Mouse (Mus musculus) heart, embryonic 13.5 days (tissue): ENCODE results near the gene Hist1h1t. TPM values are rescaled to one million over a fixed set of nuclear protein-coding genes. Genes with fewer than 3 reads are reported as not detected.
"Not testable (repeated sequence)": the region's sequence is repeated elsewhere in the genome, so short reads cannot be mapped to it uniquely, and the experiment has no call there.

Experiments used
- ATAC-seq: fragments of 200-750 bp; cut with Nextera tagmentation; 2 replicates; pipeline ENCODE4 v1.8.0; 2017; ENCODE audit warnings: moderate TSS enrichment; ENCODE audit not compliant: insufficient number of reproducible peaks, low FRiP score, low TSS enrichment; ENCODE audit errors: extremely low read depth
- H3K27ac ChIP-seq: fragments of 300-500 bp; sonication (generic); replicated peaks from 2 replicates; pipeline ENCODE4 v1.5.1; 2015; ENCODE audit warnings: moderate library complexity, mild to moderate bottlenecking, inconsistent platforms
- H3K27me3 ChIP-seq: fragments of 300-500 bp; sonication (generic); replicated peaks from 2 replicates; pipeline ENCODE4 v1.6.1; 2015; ENCODE audit warnings: mild to moderate bottlenecking, inconsistent platforms
- H3K36me3 ChIP-seq: fragments of 300-500 bp; sonication (generic); 2 replicates; pipeline ENCODE4 v1.6.1; 2015; ENCODE audit warnings: mild to moderate bottlenecking, inconsistent platforms
- H3K4me1 ChIP-seq: fragments of 300-500 bp; sonication (generic); 2 replicates; pipeline ENCODE4 v1.6.1; 2015; ENCODE audit warnings: inconsistent platforms
- H3K4me2 ChIP-seq: fragments of 300-500 bp; sonication (generic); 2 replicates; pipeline ENCODE4 v1.6.1; 2015; ENCODE audit warnings: inconsistent platforms, mild to moderate bottlenecking, moderate library complexity
- H3K4me3 ChIP-seq: fragments of 300-500 bp; sonication (generic); 2 replicates; pipeline ENCODE4 v1.5.1; 2015; ENCODE audit warnings: moderate library complexity, mild to moderate bottlenecking, inconsistent platforms
- H3K9ac ChIP-seq: fragments of 300-500 bp; sonication (generic); 2 replicates; pipeline ENCODE4 v1.6.1; 2015; ENCODE audit warnings: inconsistent platforms, mild to moderate bottlenecking, moderate library complexity
- H3K9me3 ChIP-seq: fragments of 300-500 bp; sonication (generic); 2 replicates; pipeline ENCODE4 v1.6.1; 2016; ENCODE audit warnings: inconsistent platforms
- WGBS: fragments of 180-500 bp; shearing (Covaris S2); methylation state at CpG from one replicate; pipeline ENCODE4 v1.1.7; 2015; ENCODE audit warnings: mixed read lengths; 5-methylcytosine and 5-hydroxymethylcytosine counted together
- polyA plus RNA-seq: library from polyadenylated mRNA; unstranded; fragments of >200 nt; fragmentation: Nextera tagmentation; extraction: Ambion mirVana; gene quantifications from 2 replicates; pipeline ENCODE4 v1.2.1, GENCODE M21; 2015

Hist1h1t gene
- polyA plus RNA-seq: not detected in 2 replicates

DNA sequence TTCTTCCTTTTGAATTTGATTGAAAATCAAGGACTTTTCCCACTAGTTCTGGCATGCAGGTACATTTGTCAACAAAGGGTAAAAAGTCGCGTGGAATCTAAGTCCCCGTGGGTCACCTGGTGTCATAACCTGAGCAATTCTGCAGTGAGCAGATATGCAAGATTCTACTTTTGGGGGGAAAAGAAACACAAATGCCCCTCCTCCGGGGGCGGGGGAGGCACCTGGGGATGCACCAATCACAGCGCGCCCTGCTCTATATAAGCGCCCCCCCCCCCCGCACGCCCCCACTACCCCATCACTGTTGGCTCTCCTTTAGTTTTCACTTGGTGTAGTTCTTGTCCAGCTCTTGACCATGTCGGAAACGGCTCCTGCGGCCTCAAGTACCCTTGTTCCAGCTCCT, at the start of gene Hist1h1t:
Gene Hist1h1t (plus strand): TSS at position 301 of the 400 bp plus-strand sequence.
- Histone ChIP-seq H3K4me3 (no peak within 1 kb of the TSS), H3K4me1 (peaks cover 25% of the 10 kb centered on the region), H3K4me2 (peak within 1 kb of the TSS; percentile 46), H3K27me3 (no peaks in the 10 kb centered on the region), H3K9ac (peak within 1 kb of the TSS; percentile 37; the same call in 1 of the 2 replicates), H3K36me3 (no peaks in the 10 kb centered on the region), H3K27ac (no peak within 1 kb of the TSS), H3K9me3 (no peaks in the 10 kb centered on the region)
- 36% methylated on average over 13 of the region's 13 CpGs for WGBS
- ATAC-seq: no peak

DNA sequence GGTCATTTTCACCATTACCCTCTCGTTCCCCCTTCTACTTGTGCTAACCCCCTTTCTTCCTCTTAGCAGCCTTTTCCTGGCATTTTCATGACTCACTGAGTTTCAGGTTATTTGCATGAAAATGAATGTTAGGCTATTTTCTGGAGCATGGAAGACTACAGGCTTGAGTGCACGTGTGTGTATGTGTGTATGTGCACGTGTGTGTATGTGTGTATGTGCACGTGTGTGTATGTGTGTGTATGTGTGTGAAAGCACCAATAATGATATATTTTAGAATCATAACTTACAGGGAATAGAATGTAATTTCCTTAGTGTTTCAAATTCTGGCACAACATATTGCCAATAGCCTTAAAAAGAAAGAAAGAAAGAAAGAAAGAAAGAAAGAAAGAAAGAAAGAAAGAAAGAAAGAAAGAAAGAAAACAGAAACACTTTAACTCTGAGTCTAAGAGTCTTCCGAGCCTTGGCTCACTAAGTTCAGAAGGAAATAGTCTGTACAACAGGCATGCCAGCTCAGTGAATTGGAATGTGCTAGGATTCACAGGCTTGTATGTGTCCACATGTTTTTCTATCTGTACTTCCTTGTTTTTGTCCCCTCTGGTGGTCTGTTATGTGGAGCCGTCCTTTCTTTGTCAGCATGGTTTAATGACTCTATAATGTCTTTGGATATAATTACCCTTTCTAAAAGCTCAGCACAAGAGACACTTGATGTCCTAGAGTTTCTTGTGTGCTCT, 35.8 kb upstream of the Hist1h1t start:
- Histone ChIP-seq H3K4me3 (no peak overlapping the region), H3K36me3 (no peaks in the 10 kb centered on the region), H3K27me3 (no peaks in the 10 kb centered on the region), H3K9me3 (no peaks in the 10 kb centered on the region), H3K27ac (no peak overlapping the region), H3K4me1 (0 out of 2 replicates have a peak, but pooled peaks cover 5% of the 10 kb centered on the region), H3K4me2 (no peak overlapping the region), H3K9ac (no peak overlapping the region)
- WGBS: 59% methylated on average over 6 of the region's 6 CpGs
- no peak for ATAC-seq

- 53% methylated on average over 3 of the region's 3 CpGs for WGBS
- Histone ChIP-seq H3K4me2 (no peak overlapping the region), H3K9me3 (no peaks in the 10 kb centered on the region), H3K27me3 (no peaks in the 10 kb centered on the region), H3K4me1 (0 out of 2 replicates have a peak, but pooled peaks cover 5% of the 10 kb centered on the region), H3K27ac (no peak overlapping the region), H3K9ac (no peak overlapping the region), H3K36me3 (no peaks in the 10 kb centered on the region), H3K4me3 (no peak overlapping the region)
- no peak for ATAC-seq
Observed at GRCm38 (mm10) chr13:23662536-23662935, 33.1 kb upstream of the Hist1h1t start.

DNA sequence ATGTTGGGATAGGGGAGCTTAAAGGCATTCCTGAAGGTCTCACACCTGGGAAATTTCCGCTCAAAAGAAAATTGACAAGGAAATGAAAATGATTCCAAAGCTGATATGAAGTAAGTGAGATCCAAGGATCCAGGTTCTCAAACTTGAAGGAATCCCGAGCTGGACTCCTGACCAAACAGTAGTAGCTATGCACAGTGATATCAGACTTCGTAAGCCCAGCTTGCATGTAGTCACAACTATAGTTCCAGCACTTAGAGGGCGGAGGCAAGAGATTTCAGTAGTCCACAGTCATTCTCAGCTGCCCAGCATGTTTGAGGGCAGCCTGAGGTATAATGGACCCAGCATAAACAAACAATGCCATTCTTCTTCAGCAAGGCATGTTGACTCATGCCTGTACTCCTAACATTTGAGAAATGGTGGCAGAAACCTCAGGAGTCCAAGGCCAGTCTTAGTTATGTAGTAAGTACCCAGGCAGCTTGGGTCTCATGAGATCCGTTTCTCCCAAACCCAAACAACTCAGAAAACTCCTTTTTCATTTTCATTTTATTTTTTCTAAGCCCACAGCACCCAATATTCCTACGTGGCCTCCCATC, 13.5 kb upstream of the Hist1h1t start:
- no peaks in the 10 kb centered on the region for H3K27me3 ChIP-seq
- H3K4me2 ChIP-seq: peak overlapping the region; percentile 80
- peaks cover 30% of the 10 kb centered on the region for H3K4me1 ChIP-seq
- 77% methylated on average over 6 of the region's 6 CpGs for WGBS
- ATAC-seq: no peak
- peak overlapping the region; percentile 81 for H3K9ac ChIP-seq
- peak overlapping the region; percentile 98; the same call in 1 of the 2 replicates for H3K27ac ChIP-seq
- no peak overlapping the region for H3K4me3 ChIP-seq
- no peaks in the 10 kb centered on the region for H3K9me3 ChIP-seq
- no peaks in the 10 kb centered on the region for H3K36me3 ChIP-seq

- no peaks in the 10 kb centered on the region for H3K27me3 ChIP-seq
- H3K4me3 ChIP-seq: peak overlapping the region; percentile 57
- 42% methylated on average over 1 of the region's 1 CpGs for WGBS
- H3K36me3 ChIP-seq: no peaks in the 10 kb centered on the region
- no peaks in the 10 kb centered on the region for H3K9me3 ChIP-seq
- ATAC-seq: no peak
- H3K27ac ChIP-seq: peak overlapping the region; percentile 98
- peak overlapping the region; percentile 81 for H3K9ac ChIP-seq
- peaks cover 30% of the 10 kb centered on the region for H3K4me1 ChIP-seq
- H3K4me2 ChIP-seq: peak overlapping the region; percentile 80
Observed at GRCm38 (mm10) chr13:23682623-23682946, 13.0 kb upstream of the Hist1h1t start.

- peak overlapping the region; percentile 98 for H3K27ac ChIP-seq
- not testable (repeated sequence) for H3K9me3 ChIP-seq, ATAC-seq, H3K36me3 ChIP-seq, H3K27me3 ChIP-seq
- peak overlapping the region; percentile 57 for H3K4me3 ChIP-seq
- WGBS: 18% methylated on average over 11 of the region's 30 CpGs
- H3K4me2 ChIP-seq: peak overlapping the region; percentile 80
- H3K4me1 ChIP-seq: peaks cover 30% of the 10 kb centered on the region
- H3K9ac ChIP-seq: peak overlapping the region; percentile 81
Observed at GRCm38 (mm10) chr13:23682947-23683754, 12.5 kb upstream of the Hist1h1t start.

- peak within 1 kb of the TSS; percentile 80 for H3K4me2 ChIP-seq
- no peaks in the 10 kb centered on the region for H3K36me3 ChIP-seq
- H3K4me3 ChIP-seq: peak within 1 kb of the TSS; percentile 57
- peak within 1 kb of the TSS; percentile 98 for H3K27ac ChIP-seq
- peaks cover 30% of the 10 kb centered on the region for H3K4me1 ChIP-seq
- ATAC-seq: peak; percentile 92
- H3K27me3 ChIP-seq: no peaks in the 10 kb centered on the region
- H3K9ac ChIP-seq: peak within 1 kb of the TSS; percentile 81
- WGBS: under 1% methylated on average over 30 of the region's 32 CpGs
- no peaks in the 10 kb centered on the region for H3K9me3 ChIP-seq
Observed at GRCm38 (mm10) chr13:23683755-23684281, 11.8 kb upstream of the Hist1h1t start, which contains the start of the genes Hist1h2ac and Hist1h2bc. Gene Hist1h2ac, minus strand, starts transcription at chr13:23683948. Gene Hist1h2bc, plus strand, starts transcription at chr13:23684199.

GRCm38 (mm10) chr13:23684295-23684945, 11.2 kb upstream of the Hist1h1t start:
- Histone ChIP-seq H3K4me3 (peak overlapping the region; percentile 57), H3K9ac (peak overlapping the region; percentile 80), H3K27ac (peak overlapping the region; percentile 98), H3K4me1 (peaks cover 30% of the 10 kb centered on the region), H3K4me2 (peak overlapping the region; percentile 80)
- H3K36me3 ChIP-seq, H3K9me3 ChIP-seq, H3K27me3 ChIP-seq: not testable (repeated sequence)
- peak; percentile 11; the same call in 1 of the 2 replicates for ATAC-seq
- 1% methylated on average over 15 of the region's 37 CpGs for WGBS

- 13% methylated on average over 15 of the region's 15 CpGs for WGBS
- no peak for ATAC-seq
- H3K9me3 ChIP-seq: no peaks in the 10 kb centered on the region
- H3K9ac ChIP-seq: peak overlapping the region; percentile 80
- no peaks in the 10 kb centered on the region for H3K36me3 ChIP-seq
- H3K4me1 ChIP-seq: peaks cover 29% of the 10 kb centered on the region
- peak overlapping the region; percentile 98 for H3K27ac ChIP-seq
- peak overlapping the region; percentile 57 for H3K4me3 ChIP-seq
- no peaks in the 10 kb centered on the region for H3K27me3 ChIP-seq
- H3K4me2 ChIP-seq: peak overlapping the region; percentile 80
Observed at GRCm38 (mm10) chr13:23685121-23685861, 10.3 kb upstream of the Hist1h1t start.

DNA sequence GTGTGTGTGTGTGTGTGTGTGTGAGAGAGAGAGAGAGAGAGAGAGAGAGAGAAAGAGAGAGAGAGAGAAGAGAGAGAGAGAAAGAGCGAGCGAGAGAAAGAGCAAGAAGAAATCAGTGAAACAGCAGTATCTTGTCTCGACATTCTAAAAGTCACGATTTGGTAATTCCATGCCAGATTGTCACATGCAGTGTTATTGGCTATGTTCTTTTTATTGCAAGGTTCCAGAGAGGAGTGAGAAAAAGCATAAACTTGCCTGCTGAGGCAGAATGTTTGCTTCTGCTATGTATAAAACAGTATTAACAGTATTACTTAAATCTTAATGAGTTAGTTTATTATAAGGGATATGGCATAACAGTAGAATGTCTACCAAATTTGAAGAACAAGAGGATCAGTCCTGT, 9.6 kb upstream of the Hist1h1t start:
- no peaks in the 10 kb centered on the region for H3K36me3 ChIP-seq
- H3K27ac ChIP-seq: peak overlapping the region; percentile 98
- peak overlapping the region; percentile 80 for H3K9ac ChIP-seq
- no peaks in the 10 kb centered on the region for H3K9me3 ChIP-seq
- peak overlapping the region; percentile 57 for H3K4me3 ChIP-seq
- no peaks in the 10 kb centered on the region for H3K27me3 ChIP-seq
- peaks cover 26% of the 10 kb centered on the region for H3K4me1 ChIP-seq
- peak overlapping the region; percentile 80 for H3K4me2 ChIP-seq
- ATAC-seq: no peak
- WGBS: 65% methylated on average over 4 of the region's 4 CpGs
